Mouse (Mus musculus) limb, embryonic 14.5 days (tissue): ENCODE measurements at regions not wholly inside any gene's neighbourhood (a gene's known extent, or its start where the extent isn't known, plus 50 kb on each side); places are given as distances from the start of the nearest gene placed in this dataset.
A peak's percentile ranks its signal among the peaks of the same experiment; 100 is the strongest.
"Not testable (repeated sequence)": the region's sequence is repeated elsewhere in the genome, so short reads cannot be mapped to it uniquely, and the experiment has no call there.

ENCODE experiments used
- ATAC-seq: fragments of 200-750 bp; cut with Nextera tagmentation; 2 replicates; pipeline ENCODE4 v1.8.0; 2017; ENCODE audit warnings: low read depth, moderate number of reproducible peaks, moderate TSS enrichment; ENCODE audit not compliant: low FRiP score
- DNase-seq: peaks from one replicate; pipeline ENCODE4 v3.0.0-alpha.2; 2015; ENCODE audit warnings: low spot score
- H3K27ac ChIP-seq: fragments of 300-500 bp; sonication (generic); replicated peaks from 2 replicates; pipeline ENCODE4 v1.5.1; 2014; ENCODE audit warnings: low read depth, mild to moderate bottlenecking, low read length, moderate library complexity, mixed read lengths
- H3K27me3 ChIP-seq: fragments of 300-500 bp; sonication (generic); 2 replicates; pipeline ENCODE4 v1.6.1; 2014; ENCODE audit warnings: low read length, mixed read lengths; ENCODE audit not compliant: control insufficient read depth, insufficient read depth
- H3K36me3 ChIP-seq: fragments of 300-500 bp; sonication (generic); 2 replicates; pipeline ENCODE4 v1.6.1; 2014; ENCODE audit warnings: mild to moderate bottlenecking, low read length, moderate library complexity, mixed read lengths; ENCODE audit not compliant: control insufficient read depth, insufficient read depth
- H3K4me1 ChIP-seq: fragments of 300-500 bp; sonication (generic); 2 replicates; pipeline ENCODE4 v1.6.1; 2014; ENCODE audit warnings: antibody characterized with exemption, low read length, mixed read lengths; ENCODE audit not compliant: control insufficient read depth, insufficient read depth
- H3K4me2 ChIP-seq: fragments of 300-500 bp; sonication (generic); replicated peaks from 2 replicates; pipeline ENCODE4 v1.6.1; 2014; ENCODE audit warnings: low read depth, mild to moderate bottlenecking, low read length, moderate library complexity; ENCODE audit not compliant: severe bottlenecking
- H3K4me3 ChIP-seq: fragments of 300-500 bp; sonication (generic); replicated peaks from 2 replicates; pipeline ENCODE4 v1.5.1; 2014; ENCODE audit warnings: low read length
- H3K9ac ChIP-seq: fragments of 300-500 bp; sonication (generic); 2 replicates; pipeline ENCODE4 v1.6.1; 2014; ENCODE audit warnings: mild to moderate bottlenecking, low read depth, low read length, moderate library complexity; ENCODE audit not compliant: severe bottlenecking
- H3K9me3 ChIP-seq: fragments of 300-500 bp; sonication (generic); 2 replicates; pipeline ENCODE4 v1.6.1; 2016; ENCODE audit warnings: low read length; ENCODE audit not compliant: control insufficient read depth
- POLR2A ChIP-seq: fragments of 200-500 bp; IDR thresholded peaks from 2 replicates; pipeline ENCODE4 v1.8.0; 2012; ENCODE audit warnings: inconsistent platforms, mild to moderate bottlenecking, moderate library complexity, borderline replicate concordance; ENCODE audit not compliant: insufficient read depth, insufficient read length; ENCODE audit errors: extremely low read depth
- WGBS: fragments of 180-500 bp; shearing (Covaris S2); extraction: QIAGEN DNeasy Blood & Tissue Kit; methylation state at CpG from one replicate; pipeline ENCODE4 v1.1.7; 2014; 5-methylcytosine and 5-hydroxymethylcytosine counted together

GRCm38 (mm10) chr12:74825664-74826063, 351.5 kb downstream of the Kcnh5 start:
- WGBS, result 62% methylated on average over 3 of the region's 3 CpGs

GRCm38 (mm10) chr12:74824735-74825494, 352.2 kb downstream of the Kcnh5 start:
- no peak overlapping the region for H3K9ac ChIP-seq
- no peak for ATAC-seq
- H3K27ac ChIP-seq, result no peak overlapping the region
- H3K36me3 ChIP-seq, result no peaks in the 10 kb centered on the region
- H3K4me1 ChIP-seq, result no peaks in the 10 kb centered on the region
- DNase-seq, result peak; percentile 49
- no peak overlapping the region for H3K4me3 ChIP-seq
- H3K9me3 ChIP-seq, result no peaks in the 10 kb centered on the region
- H3K27me3 ChIP-seq, result no peaks in the 10 kb centered on the region
- TF ChIP-seq POLR2A, result no peak
- WGBS, result 70% methylated on average over 3 of the region's 3 CpGs
- no peak overlapping the region for H3K4me2 ChIP-seq

More at GRCm38 (mm10) chr12:74825664-74826063, 351.5 kb downstream of the Kcnh5 start:
- no peak for TF ChIP-seq POLR2A
- no peaks in the 10 kb centered on the region for H3K9me3 ChIP-seq
- no peak overlapping the region for H3K27ac ChIP-seq
- H3K4me1 ChIP-seq, result no peaks in the 10 kb centered on the region
- H3K27me3 ChIP-seq, result no peaks in the 10 kb centered on the region
- no peak overlapping the region for H3K9ac ChIP-seq
- H3K4me3 ChIP-seq, result no peak overlapping the region
- DNase-seq (no peak), ATAC-seq (no peak)
- H3K36me3 ChIP-seq, result no peaks in the 10 kb centered on the region
- no peak overlapping the region for H3K4me2 ChIP-seq

- not testable (repeated sequence) for ATAC-seq, H3K4me1 ChIP-seq, H3K9me3 ChIP-seq, H3K4me3 ChIP-seq, H3K27ac ChIP-seq, H3K27me3 ChIP-seq, H3K9ac ChIP-seq, H3K36me3 ChIP-seq, DNase-seq, H3K4me2 ChIP-seq
- WGBS, result 96% methylated on average over 3 of the region's 3 CpGs
Observed at GRCm38 (mm10) chr12:74816181-74816580, 361.0 kb downstream of the Kcnh5 start.

- not testable (repeated sequence) for H3K27me3 ChIP-seq, H3K27ac ChIP-seq, H3K36me3 ChIP-seq, ATAC-seq, H3K4me1 ChIP-seq, H3K4me2 ChIP-seq, DNase-seq, H3K4me3 ChIP-seq, H3K9me3 ChIP-seq, H3K9ac ChIP-seq
- WGBS, result 77% methylated on average over 2 of the region's 2 CpGs
Observed at GRCm38 (mm10) chr12:74808571-74808970, 368.6 kb downstream of the Kcnh5 start.

- not testable (repeated sequence) for H3K36me3 ChIP-seq, H3K4me3 ChIP-seq, H3K27me3 ChIP-seq, H3K9ac ChIP-seq, ATAC-seq, H3K4me2 ChIP-seq, DNase-seq, H3K27ac ChIP-seq, H3K9me3 ChIP-seq, H3K4me1 ChIP-seq
- WGBS, result 89% methylated on average over 15 of the region's 15 CpGs
Observed at GRCm38 (mm10) chr12:74807926-74808325, 369.2 kb downstream of the Kcnh5 start.
